Mouse (Mus musculus) CH12.LX (cell line): ENCODE results near the gene Xylb.

Experiments used
- CTCF ChIP-seq, 2 experiments: IDR thresholded peaks in 1 of 2; conservative IDR thresholded peaks in 1 of 2; 2 replicates each; pipeline ENCODE4 v1.5.1; 2011 to 2012; ENCODE audit warnings: low read depth in 2 of 2, low read length in 2 of 2, improper control_type of control experiment in 1 of 2, inconsistent platforms in 1 of 2, mild to moderate bottlenecking in 1 of 2, moderate library complexity in 1 of 2
- KAT2A ChIP-seq: IDR thresholded peaks from 2 replicates; pipeline ENCODE4 v1.6.1; 2012; ENCODE audit warnings: low read length, improper control_type of control experiment, inconsistent platforms; ENCODE audit not compliant: insufficient replicate concordance
- MAFK ChIP-seq: IDR thresholded peaks from 2 replicates; pipeline ENCODE4 v1.6.1; 2011; ENCODE audit warnings: low read length, improper control_type of control experiment; ENCODE audit not compliant: insufficient replicate concordance
- MEF2A ChIP-seq: IDR thresholded peaks from 2 replicates; pipeline ENCODE4 v1.6.1; 2014; ENCODE audit warnings: low read depth, mild to moderate bottlenecking, inconsistent platforms, low read length, improper control_type of control experiment, borderline replicate concordance

DNA sequence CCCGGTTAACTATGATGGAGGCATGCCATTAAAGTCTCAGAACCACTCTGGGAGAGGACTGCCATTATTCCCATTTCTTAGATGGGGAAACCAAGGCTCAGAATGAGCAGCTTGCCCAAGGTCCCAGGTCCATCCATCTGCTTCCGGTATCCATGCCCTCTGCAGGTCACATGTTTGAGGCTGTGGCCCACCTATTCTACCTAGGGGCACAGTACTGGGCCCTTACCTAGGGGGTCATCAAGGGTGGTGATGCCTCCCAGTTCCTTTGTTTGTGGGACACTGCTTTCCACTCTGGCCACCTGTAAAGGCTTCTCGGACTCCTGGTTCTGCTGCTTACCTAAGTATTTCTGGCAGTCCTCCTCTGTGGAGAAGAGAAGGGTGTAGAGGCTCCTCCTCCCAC lies 18.8 kb upstream of the Xylb start:
- no peak for TF ChIP-seq MAFK
- TF ChIP-seq CTCF (conservative IDR thresholded peaks at IDR 0.05 in 1 of 2, IDR thresholded peaks at IDR 0.05 in 1 of 2; ENCODE audit: low read depth in 2 of 2, low read length in 2 of 2) = no peak
- TF ChIP-seq KAT2A = no peak
- TF ChIP-seq MEF2A = no peak
